Mouse (Mus musculus) lung, postnatal 0 days (tissue): Measurements from ENCODE around the gene Gdf10. TPM values are rescaled to one million over a fixed set of nuclear protein-coding genes. Genes with fewer than 3 reads are reported as not detected.

ENCODE experiments used
- ATAC-seq: fragments of 200-750 bp; cut with Nextera tagmentation; 2 replicates; pipeline ENCODE4 v1.8.0; 2017; ENCODE audit warnings: moderate library complexity
- DNase-seq: peaks from one replicate; pipeline ENCODE4 v3.0.0-alpha.2; 2016; ENCODE audit warnings: low spot score
- H3K27ac ChIP-seq: fragments of 300-500 bp; sonication (generic); 2 replicates; pipeline ENCODE4 v1.5.1; 2014; ENCODE audit warnings: antibody characterized with exemption, mild to moderate bottlenecking, low read length, mixed read lengths
- H3K27me3 ChIP-seq: fragments of 300-500 bp; sonication (generic); replicated peaks from 2 replicates; pipeline ENCODE4 v1.6.1; 2014; ENCODE audit warnings: low read length, mixed read lengths; ENCODE audit not compliant: insufficient read depth
- H3K36me3 ChIP-seq: fragments of 300-500 bp; sonication (generic); 2 replicates; pipeline ENCODE4 v1.6.1; 2014; ENCODE audit warnings: low read length, mixed read lengths; ENCODE audit not compliant: insufficient read depth
- H3K4me1 ChIP-seq: fragments of 300-500 bp; sonication (generic); 2 replicates; pipeline ENCODE4 v1.6.1; 2014; ENCODE audit warnings: antibody characterized with exemption, low read depth, low read length, mixed read lengths; ENCODE audit not compliant: insufficient read depth
- H3K4me2 ChIP-seq: fragments of 300-500 bp; sonication (generic); replicated peaks from 2 replicates; pipeline ENCODE4 v1.6.1; 2014; ENCODE audit warnings: low read depth, mild to moderate bottlenecking, low read length, moderate library complexity, mixed read lengths
- H3K4me3 ChIP-seq: fragments of 300-500 bp; sonication (generic); 2 replicates; pipeline ENCODE4 v1.5.1; 2014; ENCODE audit warnings: low read depth, low read length
- H3K9ac ChIP-seq: fragments of 300-500 bp; sonication (generic); replicated peaks from 2 replicates; pipeline ENCODE4 v1.6.1; 2014; ENCODE audit warnings: low read depth, mild to moderate bottlenecking
- H3K9me3 ChIP-seq: fragments of 300-500 bp; sonication (generic); 2 replicates; pipeline ENCODE4 v1.6.1; 2016; ENCODE audit warnings: low read length, mixed read lengths
- CTCF ChIP-seq: IDR thresholded peaks from 2 replicates; pipeline ENCODE4 v1.5.1; 2016; ENCODE audit warnings: antibody characterized with exemption, mild to moderate bottlenecking
- EP300 ChIP-seq: IDR thresholded peaks from 2 replicates; pipeline ENCODE4 v1.6.1; 2016; ENCODE audit warnings: antibody characterized with exemption, mild to moderate bottlenecking, control low read depth
- WGBS: fragments of 180-500 bp; shearing (Covaris S2); extraction: QIAGEN DNeasy Blood & Tissue Kit; methylation state at CpG from one replicate; pipeline ENCODE4 v1.1.7; 2014; 5-methylcytosine and 5-hydroxymethylcytosine counted together
- polyA plus RNA-seq: library from polyadenylated mRNA; unstranded; fragments of >200 nt; fragmentation: Nextera tagmentation; extraction: Ambion mirVana; gene quantifications from 2 replicates; pipeline ENCODE4 v1.2.1, GENCODE M21; 2015

Gene Gdf10
- polyA plus RNA-seq, 1 experiment from 2014 or later: 1.3 TPM

DNA sequence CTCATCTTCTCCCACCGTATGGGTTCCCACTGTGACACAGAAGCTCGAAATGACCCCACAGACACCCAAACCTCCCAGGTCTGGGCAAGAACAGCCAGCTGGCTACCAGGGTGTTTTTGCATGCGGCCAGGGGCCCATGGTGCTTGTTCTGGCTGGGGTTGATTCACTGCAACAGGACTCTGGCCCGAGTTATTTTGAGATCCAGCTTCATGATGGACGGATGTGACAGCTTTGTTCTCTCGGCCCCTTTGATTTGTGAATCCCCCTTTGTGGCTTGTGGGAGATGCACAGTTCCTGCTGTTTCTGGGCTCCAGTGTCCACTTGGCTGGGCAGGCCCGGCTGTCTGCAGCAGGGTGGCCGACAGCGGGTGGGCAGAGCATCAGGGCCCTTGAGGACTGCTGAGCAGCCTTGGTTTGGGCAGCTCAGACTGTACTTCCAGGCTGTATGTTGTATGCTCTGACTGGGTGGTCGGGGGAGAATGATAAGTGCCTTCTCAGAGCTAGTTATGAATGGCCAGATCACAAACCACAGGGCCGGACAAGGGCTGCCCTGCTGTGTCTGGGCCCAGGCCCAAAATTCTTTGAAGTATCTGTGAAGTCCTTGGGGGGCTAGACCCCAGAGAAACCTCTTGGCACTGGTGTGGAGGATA lies 34.9 kb upstream of the Gdf10 start:
- Histone ChIP-seq H3K9me3 (no peaks in the 10 kb centered on the region), H3K4me2 (no peak overlapping the region), H3K4me3 (no peak overlapping the region), H3K9ac (no peak overlapping the region), H3K27me3 (no peaks in the 10 kb centered on the region), H3K36me3 (no peaks in the 10 kb centered on the region), H3K27ac (no peak overlapping the region), H3K4me1 (no peaks in the 10 kb centered on the region)
- TF ChIP-seq EP300 (no peak), CTCF (no peak)
- DNase-seq (no peak), ATAC-seq (no peak)
- 59% methylated on average over 11 of the region's 11 CpGs for WGBS

DNA sequence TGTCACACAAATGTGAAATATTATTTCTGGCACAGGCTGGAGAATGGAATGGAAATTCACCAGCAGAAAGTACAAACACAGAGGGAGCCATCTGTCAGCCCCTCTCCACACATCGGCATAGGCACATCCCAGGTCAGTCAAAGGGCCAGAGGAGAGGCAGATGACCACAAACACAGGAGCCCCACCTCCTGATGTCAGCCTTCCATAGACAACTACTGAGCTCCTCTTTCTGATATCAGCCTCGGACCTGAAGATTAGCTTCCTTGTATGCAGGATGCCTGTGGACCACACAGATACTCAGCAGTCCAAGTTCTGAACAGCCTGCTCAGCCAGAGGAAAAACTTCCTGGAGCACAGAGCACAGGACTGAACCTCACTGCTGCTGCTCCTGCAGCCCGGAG lies 33.4 kb upstream of the Gdf10 start:
- WGBS: 60% methylated on average over 3 of the region's 3 CpGs

DNA sequence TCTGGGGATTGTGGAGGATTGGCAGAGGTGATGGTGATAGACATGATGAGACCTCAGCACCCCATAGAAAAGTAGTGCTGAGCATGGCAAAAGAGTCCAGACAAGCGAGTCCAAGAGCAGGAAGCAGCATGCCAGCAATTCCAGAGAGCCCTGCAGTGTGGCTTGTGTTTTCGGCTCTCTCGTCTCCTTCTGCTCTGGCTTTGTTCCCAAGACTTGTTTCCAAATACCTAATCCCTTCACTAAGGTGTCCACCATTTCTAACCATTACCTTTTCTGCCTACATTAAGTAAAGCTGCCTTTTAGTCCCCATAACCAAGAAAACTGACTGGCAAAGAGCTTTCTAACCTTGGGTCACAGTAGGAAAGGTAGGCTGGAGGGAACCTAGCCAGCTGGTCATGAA lies 31.9 kb upstream of the Gdf10 start:
- no peaks in the 10 kb centered on the region for H3K4me1 ChIP-seq
- H3K27me3 ChIP-seq: no peaks in the 10 kb centered on the region
- H3K4me3 ChIP-seq: no peak overlapping the region
- H3K9ac ChIP-seq: no peak overlapping the region
- no peak overlapping the region for H3K4me2 ChIP-seq
- 81% methylated on average over 3 of the region's 3 CpGs for WGBS
- no peaks in the 10 kb centered on the region for H3K36me3 ChIP-seq
- no peak overlapping the region for H3K27ac ChIP-seq
- H3K9me3 ChIP-seq: no peaks in the 10 kb centered on the region
- DNase-seq: no peak
- TF ChIP-seq EP300: no peak
- no peak for TF ChIP-seq CTCF
- ATAC-seq: no peak

More for the DNA sequence above, 33.4 kb upstream of the Gdf10 start:
- H3K9ac ChIP-seq: no peak overlapping the region
- H3K9me3 ChIP-seq: no peaks in the 10 kb centered on the region
- H3K4me3 ChIP-seq: no peak overlapping the region
- DNase-seq: no peak
- H3K4me2 ChIP-seq: no peak overlapping the region
- TF ChIP-seq CTCF (no peak), EP300 (no peak)
- ATAC-seq: no peak
- H3K27ac ChIP-seq: no peak overlapping the region
- H3K4me1 ChIP-seq: no peaks in the 10 kb centered on the region
- no peaks in the 10 kb centered on the region for H3K36me3 ChIP-seq
- no peaks in the 10 kb centered on the region for H3K27me3 ChIP-seq

DNA sequence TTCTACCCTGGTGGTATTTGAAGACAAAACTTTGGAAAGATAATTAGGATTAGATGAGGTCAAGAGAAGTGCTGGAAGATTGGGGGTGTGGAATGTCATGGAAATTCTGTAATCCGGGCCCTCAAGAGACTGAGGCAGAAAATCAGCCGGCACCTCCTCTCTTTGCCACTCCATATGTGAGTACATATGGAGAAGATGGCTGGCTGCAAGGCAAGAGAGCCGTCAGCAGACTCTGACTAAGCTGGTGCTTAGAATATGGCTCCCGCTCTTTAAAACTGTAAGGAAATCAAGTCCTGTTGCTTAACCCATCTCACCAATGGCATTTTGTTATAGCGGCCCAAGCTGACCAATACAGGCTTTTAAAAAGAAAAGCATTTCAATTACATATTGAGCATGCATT lies 27.6 kb upstream of the Gdf10 start:
- Histone ChIP-seq H3K4me2 (no peak overlapping the region), H3K9me3 (no peaks in the 10 kb centered on the region), H3K36me3 (no peaks in the 10 kb centered on the region), H3K4me3 (no peak overlapping the region), H3K9ac (no peak overlapping the region), H3K27me3 (no peaks in the 10 kb centered on the region), H3K27ac (no peak overlapping the region), H3K4me1 (no peaks in the 10 kb centered on the region)
- WGBS: 79% methylated on average over 5 of the region's 5 CpGs
- ATAC-seq (no peak), DNase-seq (no peak)
- no peak for TF ChIP-seq EP300
- TF ChIP-seq CTCF: no peak

DNA sequence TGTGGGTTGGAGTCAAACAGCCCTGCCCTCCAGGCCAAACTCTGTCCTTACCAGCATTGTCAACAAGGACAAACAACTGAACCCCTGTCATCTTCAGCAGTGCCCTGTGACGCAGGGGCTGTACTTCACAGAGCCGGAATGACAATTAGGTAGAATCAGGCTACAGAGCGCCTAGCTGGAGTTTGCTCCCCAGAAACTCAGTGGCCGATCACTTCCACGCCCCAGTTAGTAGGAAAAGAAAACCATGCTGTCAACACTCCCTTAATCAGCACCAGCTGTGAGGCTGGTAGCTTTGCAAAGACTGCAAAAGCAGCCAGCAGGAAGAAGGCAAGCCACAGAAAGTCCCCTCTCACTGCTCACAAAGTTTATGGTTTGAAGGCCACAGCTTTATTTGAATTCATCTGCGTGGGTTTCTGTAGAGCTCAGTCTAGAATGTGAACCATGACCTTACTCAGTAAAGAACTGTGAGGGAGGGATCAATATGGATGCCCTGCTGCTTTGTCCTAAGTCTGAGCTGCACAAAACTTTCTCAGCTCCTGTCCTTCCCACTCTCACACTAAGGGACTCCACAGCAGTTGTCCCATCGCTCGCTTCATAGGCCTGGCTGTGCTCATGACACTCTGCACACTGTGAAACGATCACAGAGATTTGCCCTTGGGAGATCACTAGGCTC lies 26.6 kb upstream of the Gdf10 start:
- no peak for TF ChIP-seq CTCF
- TF ChIP-seq EP300: no peak
- ATAC-seq: no peak; the same call in 1 of the 2 replicates
- Histone ChIP-seq H3K4me3 (no peak overlapping the region), H3K4me1 (no peaks in the 10 kb centered on the region), H3K9ac (no peak overlapping the region), H3K4me2 (no peak overlapping the region), H3K36me3 (no peaks in the 10 kb centered on the region), H3K9me3 (no peaks in the 10 kb centered on the region), H3K27me3 (no peaks in the 10 kb centered on the region), H3K27ac (no peak overlapping the region)
- DNase-seq: no peak
- 49% methylated on average over 9 of the region's 9 CpGs for WGBS

DNA sequence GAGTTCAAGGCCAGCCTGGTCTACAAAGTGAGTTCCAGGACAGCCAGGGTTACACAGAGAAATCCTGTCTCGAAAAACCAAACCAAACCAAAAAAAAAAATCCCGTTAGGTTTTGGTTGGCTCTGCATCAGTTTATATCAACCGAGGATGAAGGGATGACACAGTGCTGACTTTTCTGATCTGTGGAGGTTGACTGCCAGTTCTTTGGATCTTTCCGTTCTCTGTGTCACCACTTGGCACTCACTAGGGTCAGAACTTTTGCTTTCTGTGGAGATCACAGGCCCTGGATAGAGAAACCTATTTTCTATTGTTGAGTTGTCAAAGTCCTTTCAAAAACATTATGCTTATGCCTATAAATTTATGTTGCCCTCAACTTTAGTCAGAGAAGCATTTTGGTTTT lies 20.6 kb upstream of the Gdf10 start:
- Histone ChIP-seq H3K9me3 (no peaks in the 10 kb centered on the region), H3K36me3 (no peaks in the 10 kb centered on the region), H3K27me3 (no peaks in the 10 kb centered on the region), H3K4me2 (no peak overlapping the region), H3K27ac (no peak overlapping the region), H3K4me1 (no peaks in the 10 kb centered on the region), H3K9ac (no peak overlapping the region), H3K4me3 (no peak overlapping the region)
- TF ChIP-seq CTCF (no peak), EP300 (no peak)
- ATAC-seq: no peak
- no peak for DNase-seq
- WGBS: 74% methylated on average over 4 of the region's 4 CpGs
